Mouse (Mus musculus) embryonic fibroblast, embryonic 13.5 days (primary cell): ENCODE measurements at regions not wholly inside any gene's neighbourhood (a gene's known extent, or its start where the extent isn't known, plus 50 kb on each side); places are given as distances from the start of the nearest gene placed in this dataset.

Experiments
- H3K27ac ChIP-seq: 2 replicates; pipeline ENCODE4 v1.5.1; 2012; ENCODE audit warnings: low read length, control low read depth, inconsistent platforms; ENCODE audit not compliant: insufficient read depth
- H3K4me1 ChIP-seq: 2 replicates; pipeline ENCODE4 v1.6.1; 2011; ENCODE audit warnings: low read length; ENCODE audit not compliant: control insufficient read depth, insufficient read depth
- H3K4me3 ChIP-seq: 2 replicates; pipeline ENCODE4 v1.5.1; 2011; ENCODE audit warnings: mild to moderate bottlenecking, control low read depth, low read length; ENCODE audit not compliant: insufficient read depth
- CTCF ChIP-seq: IDR thresholded peaks from 2 replicates; pipeline ENCODE4 v1.5.1; 2011; ENCODE audit warnings: mild to moderate bottlenecking, control low read depth, low read length, moderate library complexity, borderline replicate concordance; ENCODE audit not compliant: insufficient read depth
- POLR2A ChIP-seq: IDR thresholded peaks from 2 replicates; pipeline ENCODE4 v1.6.1; 2011; ENCODE audit warnings: low read depth, mild to moderate bottlenecking, control low read depth, low read length, moderate library complexity

DNA sequence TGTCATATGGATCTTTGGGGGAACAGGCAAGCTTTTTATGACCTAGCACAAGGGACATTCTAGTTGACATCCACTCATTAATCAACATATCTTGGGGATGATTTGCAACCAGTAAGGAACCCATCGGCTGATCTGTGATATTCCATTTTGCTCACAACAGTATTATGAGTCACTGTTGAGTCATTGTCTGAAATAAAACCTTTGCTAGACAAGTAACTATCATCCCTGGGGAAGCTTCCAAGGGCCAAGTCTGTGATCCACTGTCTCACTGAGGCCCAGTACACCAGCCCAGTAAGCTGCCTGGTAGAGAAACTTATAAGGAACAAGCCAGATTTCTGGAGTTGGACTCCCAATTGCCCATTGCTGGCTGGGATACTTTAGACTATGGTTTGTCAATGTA lies 111.8 kb upstream of the Plxna4 start:
- H3K27ac ChIP-seq, result peak overlapping the region; percentile 74; the same call in 1 of the 2 replicates
- peaks cover 15% of the 10 kb centered on the region for H3K4me1 ChIP-seq
- no peak overlapping the region for H3K4me3 ChIP-seq
- TF ChIP-seq CTCF (no peak), POLR2A (no peak)

DNA sequence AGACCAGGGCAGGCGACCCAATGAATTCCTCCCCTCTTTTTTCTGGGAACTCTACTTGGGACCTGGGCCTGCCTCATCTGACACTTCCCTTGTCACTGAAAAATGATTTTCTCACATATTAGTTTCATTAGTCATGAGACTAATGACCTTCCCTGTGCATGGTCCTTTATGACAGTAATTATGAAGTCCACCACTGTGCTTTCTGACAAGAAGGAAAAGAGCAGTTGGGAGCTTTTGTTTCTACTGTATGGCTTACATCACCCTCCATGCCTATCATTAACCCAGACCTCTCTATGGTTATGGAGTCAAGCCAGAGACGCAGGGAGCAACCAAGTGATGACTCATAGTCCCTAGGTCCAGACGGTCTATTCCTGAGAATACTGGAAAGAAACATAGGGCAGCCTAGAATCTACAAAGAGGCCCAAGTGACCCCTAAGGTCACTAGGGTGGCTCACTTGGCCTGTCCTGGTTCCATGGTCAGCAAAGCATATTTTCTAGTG lies 109.8 kb upstream of the Plxna4 start:
- TF ChIP-seq POLR2A, result no peak
- no peak for TF ChIP-seq CTCF
- Histone ChIP-seq H3K27ac (peak overlapping the region; percentile 12; the same call in 1 of the 2 replicates), H3K4me3 (no peak overlapping the region), H3K4me1 (peaks cover 15% of the 10 kb centered on the region)

DNA sequence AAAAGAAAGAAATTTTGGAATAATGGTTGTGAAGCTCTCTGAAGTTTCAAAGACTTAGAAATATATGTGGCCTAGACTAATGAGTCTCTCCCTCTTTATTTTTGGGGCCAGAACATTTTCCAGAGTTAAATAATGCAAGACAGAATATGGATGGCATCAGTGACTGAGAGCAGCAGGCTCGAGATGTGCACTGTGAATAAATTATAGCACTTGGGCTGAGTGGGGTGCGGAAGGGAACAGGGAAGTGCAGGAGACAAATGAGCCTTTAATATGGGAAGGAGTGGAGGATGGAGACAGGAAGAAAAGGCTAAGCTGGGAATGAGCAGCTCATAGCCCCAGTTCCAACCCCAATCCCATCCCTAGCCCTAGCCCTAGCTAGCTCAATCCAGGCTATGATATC lies 108.0 kb upstream of the Plxna4 start:
- TF ChIP-seq POLR2A (no peak), CTCF (no peak)
- H3K27ac ChIP-seq, result no peak overlapping the region
- H3K4me1 ChIP-seq, result peaks cover 15% of the 10 kb centered on the region
- no peak overlapping the region for H3K4me3 ChIP-seq

DNA sequence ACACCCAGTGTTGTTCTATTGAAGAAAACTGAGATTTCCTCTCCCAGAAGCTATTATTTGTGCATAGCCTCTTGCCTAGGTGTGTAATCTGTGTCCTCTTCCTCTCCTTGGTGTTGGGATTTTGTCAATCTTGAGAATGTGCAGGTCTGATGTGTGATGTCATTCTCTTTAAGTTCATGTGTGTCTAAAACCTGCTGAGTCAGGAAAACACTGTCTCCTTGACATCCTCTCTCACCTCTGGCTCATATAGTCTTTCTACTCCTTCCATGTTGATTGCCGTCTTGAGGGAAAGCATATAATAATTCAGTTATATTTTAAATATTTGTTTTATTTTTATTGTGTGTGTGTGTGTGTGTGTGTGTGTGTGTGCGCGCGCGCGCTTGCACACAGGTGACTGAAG lies 84.6 kb upstream of the Plxna4 start:
- H3K4me1 ChIP-seq, result no peaks in the 10 kb centered on the region
- TF ChIP-seq POLR2A, result no peak
- TF ChIP-seq CTCF, result no peak
- no peak overlapping the region for H3K4me3 ChIP-seq
- no peak overlapping the region for H3K27ac ChIP-seq

GRCm38 (mm10) chr6:32659743-32660142 lies 71.8 kb upstream of the Plxna4 start:
- H3K27ac ChIP-seq, result no peak overlapping the region
- no peak for TF ChIP-seq CTCF
- no peak for TF ChIP-seq POLR2A
- peaks cover 3% of the 10 kb centered on the region; the same call in 1 of the 2 replicates for H3K4me1 ChIP-seq
- no peak overlapping the region for H3K4me3 ChIP-seq

DNA sequence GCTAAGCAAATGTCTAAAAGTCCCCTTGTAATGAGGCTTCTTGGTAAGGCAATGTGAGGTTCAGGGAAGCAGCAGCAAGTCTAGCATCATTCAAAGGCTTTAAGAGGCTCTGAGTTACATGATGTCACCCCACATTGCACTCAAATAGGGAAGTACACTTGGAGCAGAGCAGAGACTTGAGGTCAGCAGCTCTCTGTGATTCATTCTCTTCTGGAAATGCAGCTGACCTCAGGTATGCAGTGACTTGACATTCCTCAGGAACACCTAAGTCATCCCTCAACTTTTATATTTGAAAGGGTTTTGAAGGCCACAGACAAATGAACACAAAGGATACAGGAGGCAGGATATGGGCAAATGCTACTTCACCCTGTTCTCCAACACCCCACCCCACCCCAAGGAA lies 69.4 kb upstream of the Plxna4 start:
- TF ChIP-seq POLR2A (no peak), CTCF (no peak)
- H3K4me3 ChIP-seq, result no peak overlapping the region
- H3K4me1 ChIP-seq, result peaks cover 5% of the 10 kb centered on the region; the same call in 1 of the 2 replicates
- H3K27ac ChIP-seq, result no peak overlapping the region

- TF ChIP-seq POLR2A (no peak), CTCF (no peak)
- no peak overlapping the region for H3K27ac ChIP-seq
- H3K4me3 ChIP-seq, result no peak overlapping the region
- peaks cover 9% of the 10 kb centered on the region; the same call in 1 of the 2 replicates for H3K4me1 ChIP-seq
These were observed 66.2 kb upstream of the Plxna4 start for GRCm38 (mm10) chr6:32654188-32654587.

- Histone ChIP-seq H3K4me1 (no peaks in the 10 kb centered on the region), H3K4me3 (no peak overlapping the region), H3K27ac (no peak overlapping the region)
- TF ChIP-seq CTCF, result no peak
- no peak for TF ChIP-seq POLR2A
These were observed 56.0 kb upstream of the Plxna4 start for GRCm38 (mm10) chr6:32644016-32644415.

DNA sequence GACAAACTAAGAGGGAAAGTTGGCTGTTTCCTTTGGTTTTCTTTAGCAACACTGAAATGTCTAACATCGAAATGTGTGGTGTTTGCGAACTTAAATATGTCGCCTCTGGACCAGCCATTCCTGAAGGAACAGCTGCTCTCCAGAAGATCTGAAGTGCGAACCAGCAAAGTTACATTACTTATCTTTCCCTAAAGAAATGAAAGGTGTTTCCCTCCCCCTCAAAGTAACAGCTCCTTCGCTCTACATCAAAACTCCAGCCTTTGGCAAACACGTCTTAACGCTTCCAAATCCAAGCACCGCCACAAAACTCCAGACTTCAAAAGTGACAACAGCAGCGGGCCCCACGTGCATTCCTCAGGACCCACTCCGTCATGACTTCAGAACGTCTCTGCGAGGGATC lies 50.9 kb upstream of the Plxna4 start:
- no peak overlapping the region for H3K4me3 ChIP-seq
- TF ChIP-seq POLR2A, result no peak
- TF ChIP-seq CTCF, result no peak
- H3K27ac ChIP-seq, result no peak overlapping the region
- no peaks in the 10 kb centered on the region for H3K4me1 ChIP-seq
